In genomic region chr16:18393595-18393994, GRCm38 (mm10) we compare ENCODE assay signal across 9 mouse cellular contexts. TPM values are rescaled to one million over a fixed set of nuclear protein-coding genes. Genes with fewer than 3 reads are reported as not detected.
DNase-seq lines count a peak whose midpoint lies in the region; ATAC-seq and TF ChIP-seq lines count a peak whose summit lies in the region.
"Had no signal": no experiment of that assay in that cellular context is flagged by ENCODE, and none has a peak within 500 bp of the region (broad histone marks: within the 10 kb centered on the region; RNA-seq: fewer than 3 reads in every experiment).

No protein-coding gene starts in this region.

- peaks cover 29% of the 10 kb centered on the region for H3K4me1 ChIP-seq in lung, embryonic 14.5 days (ENCODE audit: insufficient read depth)
- H3K4me1 ChIP-seq in lung, adult 2 months (ENCODE audit: control insufficient read depth, insufficient read depth, low read length): peaks cover 12% of the 10 kb centered on the region
- peaks cover 62% of the 10 kb centered on the region for H3K4me1 ChIP-seq in forebrain, embryonic 13.5 days
- H3K4me1 ChIP-seq in intestine, postnatal 0 days (replicated peaks; ENCODE audit: control insufficient read depth, insufficient read depth, low read length): peaks cover 4% of the 10 kb centered on the region; the same call in 1 of the 2 replicates
- peaks cover 87% of the 10 kb centered on the region for H3K4me1 ChIP-seq in neural tube, embryonic 13.5 days (replicated peaks)

- no peak overlapping the region; the same call in 1 of the 2 replicates for H3K27ac ChIP-seq in lung, embryonic 14.5 days (ENCODE audit: low read depth)
- peak overlapping the region; percentile 91 for H3K27ac ChIP-seq in forebrain, embryonic 13.5 days
- H3K27ac ChIP-seq in intestine, postnatal 0 days (ENCODE audit: low read depth, low read length): no peak overlapping the region
- H3K27ac ChIP-seq in neural tube, embryonic 13.5 days (replicated peaks): peak overlapping the region; percentile 89
- H3K27ac ChIP-seq: macrophage had no signal

- peak overlapping the region; percentile 82 for H3K9ac ChIP-seq in lung, embryonic 14.5 days
- H3K9ac ChIP-seq in forebrain, embryonic 13.5 days: peak overlapping the region; percentile 91
- no peak overlapping the region for H3K9ac ChIP-seq in intestine, postnatal 0 days (ENCODE audit: low read depth, low read length)
- peak overlapping the region; percentile 79 for H3K9ac ChIP-seq in neural tube, embryonic 13.5 days

- peaks cover 18% of the 10 kb centered on the region for H3K36me3 ChIP-seq in lung, embryonic 14.5 days (ENCODE audit: insufficient read depth)
- peaks cover 24% of the 10 kb centered on the region for H3K36me3 ChIP-seq in forebrain, embryonic 13.5 days (ENCODE audit: poor library complexity, severe bottlenecking)
- H3K36me3 ChIP-seq in intestine, postnatal 0 days (ENCODE audit: control insufficient read depth, insufficient read depth): peaks cover 19% of the 10 kb centered on the region
- H3K36me3 ChIP-seq in neural tube, embryonic 13.5 days: peaks cover 21% of the 10 kb centered on the region

- H3K4me3 ChIP-seq in lung, embryonic 14.5 days (ENCODE audit: low read depth, low read length): peak overlapping the region; percentile 74
- H3K4me3 ChIP-seq in lung, adult 2 months (replicated peaks; ENCODE audit: extremely low read depth, low read depth, low read length): no peak overlapping the region
- peak overlapping the region; percentile 70 for H3K4me3 ChIP-seq in forebrain, embryonic 13.5 days
- 0 out of 2 replicates have a peak overlapping the region, but pooled peaks have one; percentile 67 for H3K4me3 ChIP-seq in intestine, postnatal 0 days (ENCODE audit: low read depth, low read length)
- peak overlapping the region; percentile 56 for H3K4me3 ChIP-seq in neural tube, embryonic 13.5 days

- TF ChIP-seq CTCF in lung, embryonic 14.5 days (IDR thresholded peaks at IDR 0.05; ENCODE audit: low read depth): no peak
- TF ChIP-seq CTCF in lung, adult 2 months (IDR thresholded peaks at IDR 0.05; ENCODE audit: insufficient read depth, low read length): no peak
- TF ChIP-seq CTCF in intestine, postnatal 0 days (IDR thresholded peaks at IDR 0.05; ENCODE audit: low read depth): no peak

- intact Hi-C loops in left cerebral cortex, postnatal 14 days (cut with DNase I): loop anchor here (5.0 kb wide), 1 partner anchor 41 kb away; no protein-coding TSS in a partner anchor

- H3K27me3 ChIP-seq in lung, embryonic 14.5 days (ENCODE audit: insufficient read depth, low read length): no peaks in the 10 kb centered on the region
- no peaks in the 10 kb centered on the region for H3K27me3 ChIP-seq in forebrain, embryonic 13.5 days
- H3K27me3 ChIP-seq in intestine, postnatal 0 days (replicated peaks; ENCODE audit: control insufficient read depth, insufficient read depth, low read length): no peaks in the 10 kb centered on the region
- H3K27me3 ChIP-seq in neural tube, embryonic 13.5 days: no peaks in the 10 kb centered on the region

- H3K9me3 ChIP-seq in lung, embryonic 14.5 days (ENCODE audit: low read depth, low read length): no peaks in the 10 kb centered on the region
- no peaks in the 10 kb centered on the region for H3K9me3 ChIP-seq in forebrain, embryonic 13.5 days (replicated peaks)
- H3K9me3 ChIP-seq in intestine, postnatal 0 days (ENCODE audit: control insufficient read depth): no peaks in the 10 kb centered on the region
- no peaks in the 10 kb centered on the region for H3K9me3 ChIP-seq in neural tube, embryonic 13.5 days

- no peak for DNase-seq in lung, embryonic 14.5 days
- DNase-seq in lung, adult 2 months: no peak
- DNase-seq in left cerebral cortex, postnatal 14 days (ENCODE audit: low spot score in 2 of 2): no peak
- no peak for DNase-seq in gastrocnemius, postnatal 10 days
- DNase-seq in layer of hippocampus, adult 9-10 months (ENCODE audit: low spot score): no peak

- no peak for TF ChIP-seq POLR2A in lung, adult 2 months (IDR thresholded peaks at IDR 0.05; ENCODE audit: borderline replicate concordance, extremely low read depth, low read depth, low read length)

- WGBS in lung, embryonic 14.5 days: 58% methylated on average over 5 of the region's 5 CpGs
- WGBS in lung, adult 2 months: 63% methylated on average over 5 of the region's 5 CpGs
- WGBS in forebrain, embryonic 13.5 days: 41% methylated on average over 5 of the region's 5 CpGs
- 61% methylated on average over 5 of the region's 5 CpGs for WGBS in intestine, postnatal 0 days
- 52% methylated on average over 5 of the region's 5 CpGs for WGBS in neural tube, embryonic 13.5 days

- no peak for ATAC-seq in lung, embryonic 14.5 days (ENCODE audit: insufficient read depth)
- ATAC-seq in forebrain, embryonic 13.5 days: no peak
- ATAC-seq in intestine, postnatal 0 days: no peak
- ATAC-seq in neural tube, embryonic 13.5 days (ENCODE audit: low read depth): 0 out of 2 replicates have a peak, but pooled peaks have one; percentile 0

- peak overlapping the region; percentile 99 for H3K4me2 ChIP-seq in lung, embryonic 14.5 days
- peak overlapping the region; percentile 73 for H3K4me2 ChIP-seq in forebrain, embryonic 13.5 days
- peak overlapping the region; percentile 100 for H3K4me2 ChIP-seq in intestine, postnatal 0 days (replicated peaks; ENCODE audit: low read depth)
- H3K4me2 ChIP-seq in neural tube, embryonic 13.5 days: peak overlapping the region; percentile 75

RNA-seq across cellular contexts. Expression of gene Txnrd2, which starts 32.6 kb away (rescaled TPM):
- 18.7 and 21.5 TPM in 2 replicates for polyA plus RNA-seq in lung, embryonic 14.5 days (2014; fragmentation: Nextera tagmentation; extraction: Ambion mirVana)
- polyA plus RNA-seq in lung, adult 2 months (2012; rRNA removed): 11.7 and 19.4 TPM in 2 replicates
- 23.4 and 25.1 TPM in 2 replicates for polyA plus RNA-seq in forebrain, embryonic 13.5 days (2015; fragmentation: Nextera tagmentation; extraction: Ambion mirVana)
- polyA plus RNA-seq in intestine, postnatal 0 days (2015; fragmentation: Nextera tagmentation; extraction: Ambion mirVana): 24.8 and 25.0 TPM in 2 replicates
- 20.3 and 22.8 TPM in 2 replicates for polyA plus RNA-seq in neural tube, embryonic 13.5 days (2015; fragmentation: Nextera tagmentation; extraction: Ambion mirVana)
- 10 to 100 TPM; 18.9 to 25.2 TPM for total RNA-seq in left cerebral cortex, postnatal 14 days (2021)
- total RNA-seq in gastrocnemius, postnatal 10 days (2021): 10 to 100 TPM; 12.9 to 13.6 TPM

RNA-seq across cellular contexts. Expression of gene Comt, which starts 33.1 kb away (rescaled TPM):
- polyA plus RNA-seq in lung, embryonic 14.5 days (2014; fragmentation: Nextera tagmentation; extraction: Ambion mirVana): 89.4 and 97.0 TPM in 2 replicates
- 159 and 171 TPM in 2 replicates for polyA plus RNA-seq in lung, adult 2 months (2012; rRNA removed)
- 64.0 and 70.1 TPM in 2 replicates for polyA plus RNA-seq in forebrain, embryonic 13.5 days (2015; fragmentation: Nextera tagmentation; extraction: Ambion mirVana)
- 103 and 107 TPM in 2 replicates for polyA plus RNA-seq in intestine, postnatal 0 days (2015; fragmentation: Nextera tagmentation; extraction: Ambion mirVana)
- polyA plus RNA-seq in neural tube, embryonic 13.5 days (2015; fragmentation: Nextera tagmentation; extraction: Ambion mirVana): 86.4 and 93.2 TPM in 2 replicates
- 10 to 100 TPM; 74.2 to 80.8 TPM for total RNA-seq in left cerebral cortex, postnatal 14 days (2021)
- total RNA-seq in gastrocnemius, postnatal 10 days (2021): 10 to 100 TPM; 44.1 to 47.3 TPM

RNA-seq across cellular contexts. Expression of gene Arvcf, which starts 45.6 kb away (rescaled TPM):
- 25.7 and 30.8 TPM in 2 replicates for polyA plus RNA-seq in lung, embryonic 14.5 days (2014; fragmentation: Nextera tagmentation; extraction: Ambion mirVana)
- polyA plus RNA-seq in lung, adult 2 months (2012; rRNA removed): 49.9 and 53.7 TPM in 2 replicates
- 77.2 and 95.0 TPM in 2 replicates for polyA plus RNA-seq in forebrain, embryonic 13.5 days (2015; fragmentation: Nextera tagmentation; extraction: Ambion mirVana)
- polyA plus RNA-seq in intestine, postnatal 0 days (2015; fragmentation: Nextera tagmentation; extraction: Ambion mirVana): 9.3 and 9.6 TPM in 2 replicates
- 85.2 and 93.6 TPM in 2 replicates for polyA plus RNA-seq in neural tube, embryonic 13.5 days (2015; fragmentation: Nextera tagmentation; extraction: Ambion mirVana)
- total RNA-seq in left cerebral cortex, postnatal 14 days (2021): 10 to 100 TPM; 41.4 to 42.3 TPM
- 10 to 100 TPM; 16.4 to 27.9 TPM for total RNA-seq in gastrocnemius, postnatal 10 days (2021)

RNA-seq across cellular contexts. Expression of gene Tango2, which starts 45.7 kb away (rescaled TPM):
- polyA plus RNA-seq in lung, embryonic 14.5 days (2014; fragmentation: Nextera tagmentation; extraction: Ambion mirVana): 23.6 and 27.2 TPM in 2 replicates
- polyA plus RNA-seq in lung, adult 2 months (2012; rRNA removed): 35.1 and 36.1 TPM in 2 replicates
- polyA plus RNA-seq in forebrain, embryonic 13.5 days (2015; fragmentation: Nextera tagmentation; extraction: Ambion mirVana): 59.2 and 63.2 TPM in 2 replicates
- polyA plus RNA-seq in intestine, postnatal 0 days (2015; fragmentation: Nextera tagmentation; extraction: Ambion mirVana): 78.6 and 85.2 TPM in 2 replicates
- polyA plus RNA-seq in neural tube, embryonic 13.5 days (2015; fragmentation: Nextera tagmentation; extraction: Ambion mirVana): 74.0 and 79.5 TPM in 2 replicates
- total RNA-seq in left cerebral cortex, postnatal 14 days (2021): 100 to 1,000 TPM; 122 to 135 TPM
- 10 to 100 TPM; 11.9 to 12.6 TPM for total RNA-seq in gastrocnemius, postnatal 10 days (2021)

Comparison
In these comparisons a context has a peak if more than half of its experiments do, and no peak if none do; other contexts are left out.
1. H3K27ac ChIP-seq: peak in forebrain, embryonic 13.5 days (single experiment) and neural tube, embryonic 13.5 days (single experiment); none in lung, embryonic 14.5 days (single experiment) and intestine, postnatal 0 days (single experiment).
2. Peak in every context shown above with its lines, with median percentiles within 50 percentile points of each other: H3K4me2 ChIP-seq.